Mouse (Mus musculus): Measurements from ENCODE around the gene Acsf2. TPM values are rescaled to one million over a fixed set of nuclear protein-coding genes. Genes with fewer than 3 reads are reported as not detected.

Gene Acsf2
- polyA plus RNA-seq, 1 experiment from 2014 or later: 8.6 TPM

DNA sequence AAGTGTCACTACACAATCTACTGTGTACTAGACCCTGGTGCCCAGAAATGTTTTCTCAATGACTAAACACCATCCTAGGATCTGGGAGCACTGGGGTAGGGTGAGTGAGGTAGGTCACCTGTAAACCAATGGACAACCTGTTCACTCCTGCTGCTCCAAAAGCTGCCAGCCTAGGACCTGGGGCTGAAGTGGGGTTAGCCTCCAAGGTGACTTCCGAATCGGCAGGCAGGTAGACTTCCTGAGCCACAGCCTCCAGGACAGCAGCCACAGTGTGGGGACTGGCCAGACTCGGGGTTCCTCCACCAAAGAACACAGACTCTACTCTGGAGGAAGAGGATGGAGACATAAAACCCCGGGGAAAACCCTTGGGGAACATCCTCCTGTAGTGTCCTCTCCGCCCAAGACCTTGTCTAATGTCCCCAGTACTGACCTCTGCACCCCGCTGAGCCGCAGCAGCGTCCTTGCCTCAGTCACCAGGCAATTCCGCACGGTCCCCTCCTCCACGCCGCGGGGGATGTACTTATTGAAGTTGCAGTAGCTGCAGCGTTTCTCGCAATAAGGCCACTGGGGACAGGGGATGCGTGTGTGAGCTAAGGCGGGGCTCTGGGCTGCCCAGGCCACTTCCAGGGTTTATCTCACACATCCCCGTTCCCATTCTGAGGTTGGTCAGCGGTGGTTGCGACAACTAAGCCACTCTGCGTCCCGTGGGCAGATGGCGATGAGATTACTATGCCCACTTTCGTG lies 53.5 kb downstream of the Acsf2 start:
- Histone ChIP-seq H3K4me3 (ENCODE audit: low read depth, low read length) (peak overlapping the region; percentile 40), H3K36me3 (ENCODE audit: control insufficient read depth, insufficient read depth, low read length) (no peaks in the 10 kb centered on the region), H3K9ac (ENCODE audit: low read length) (peak overlapping the region; percentile 53; the same call in 1 of the 2 replicates), H3K27ac (replicated peaks; ENCODE audit: low read depth, low read length) (no peak overlapping the region), H3K27me3 (ENCODE audit: control insufficient read depth, insufficient read depth, low read length) (no peaks in the 10 kb centered on the region), H3K4me2 (ENCODE audit: low read depth, severe bottlenecking) (peak overlapping the region; percentile 87), H3K4me1 (ENCODE audit: control insufficient read depth, insufficient read depth, low read length) (peaks cover 4% of the 10 kb centered on the region), H3K9me3 (ENCODE audit: control insufficient read depth, low read length) (no peaks in the 10 kb centered on the region)
- DNase-seq (ENCODE audit: low spot score): peak; percentile 54
- no peak for ATAC-seq (ENCODE audit: insufficient number of reproducible peaks, low FRiP score, low TSS enrichment, low read depth)
- 16% methylated on average over 24 of the region's 24 CpGs for WGBS

DNA sequence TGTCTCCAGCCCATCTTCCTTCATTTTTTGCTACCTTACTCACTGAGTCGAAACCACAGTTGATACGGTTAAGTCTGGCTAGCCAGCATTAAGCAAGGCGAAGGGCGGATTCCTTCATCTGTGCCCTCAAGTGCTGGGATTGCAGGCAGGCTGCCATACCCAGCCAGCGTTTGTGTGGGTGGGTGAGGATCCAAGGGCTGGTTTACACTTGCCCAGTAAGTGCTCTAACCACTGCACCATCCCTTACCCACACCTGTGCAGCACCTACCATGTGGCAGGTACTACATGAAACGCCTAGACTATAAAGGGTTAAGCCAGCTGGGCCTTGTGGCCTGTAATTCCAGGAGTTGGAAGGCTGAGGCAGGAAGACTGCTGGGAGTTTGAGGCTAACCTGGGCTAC lies 54.4 kb downstream of the Acsf2 start:
- Histone ChIP-seq H3K27me3 (ENCODE audit: control insufficient read depth, insufficient read depth, low read length) (no peaks in the 10 kb centered on the region), H3K4me3 (ENCODE audit: low read depth, low read length) (no peak overlapping the region), H3K9ac (ENCODE audit: low read length) (no peak overlapping the region), H3K4me1 (ENCODE audit: control insufficient read depth, insufficient read depth, low read length) (peaks cover 4% of the 10 kb centered on the region), H3K27ac (replicated peaks; ENCODE audit: low read depth, low read length) (no peak overlapping the region), H3K9me3 (ENCODE audit: control insufficient read depth, low read length) (no peaks in the 10 kb centered on the region), H3K4me2 (ENCODE audit: low read depth, severe bottlenecking) (no peak overlapping the region), H3K36me3 (ENCODE audit: control insufficient read depth, insufficient read depth, low read length) (0 out of 2 replicates have a peak, but pooled peaks cover under 1% of the 10 kb centered on the region)
- DNase-seq (ENCODE audit: low spot score) (no peak), ATAC-seq (ENCODE audit: insufficient number of reproducible peaks, low FRiP score, low TSS enrichment, low read depth) (no peak)
- WGBS: 90% methylated on average over 6 of the region's 6 CpGs

- Histone ChIP-seq H3K9ac (ENCODE audit: low read length) (no peak overlapping the region), H3K4me2 (ENCODE audit: low read depth, severe bottlenecking) (no peak overlapping the region), H3K4me3 (ENCODE audit: low read depth, low read length) (no peak overlapping the region), H3K27me3 (ENCODE audit: control insufficient read depth, insufficient read depth, low read length) (no peaks in the 10 kb centered on the region), H3K4me1 (ENCODE audit: control insufficient read depth, insufficient read depth, low read length) (peaks cover 4% of the 10 kb centered on the region), H3K36me3 (ENCODE audit: control insufficient read depth, insufficient read depth, low read length) (0 out of 2 replicates have a peak, but pooled peaks cover 2% of the 10 kb centered on the region), H3K27ac (replicated peaks; ENCODE audit: low read depth, low read length) (no peak overlapping the region), H3K9me3 (ENCODE audit: control insufficient read depth, low read length) (no peaks in the 10 kb centered on the region)
- 93% methylated on average over 5 of the region's 5 CpGs for WGBS
- DNase-seq (ENCODE audit: low spot score) (no peak), ATAC-seq (ENCODE audit: insufficient number of reproducible peaks, low FRiP score, low TSS enrichment, low read depth) (no peak)
These were observed 55.3 kb downstream of the Acsf2 start for GRCm38 (mm10) chr11:94546381-94546780.

- Histone ChIP-seq H3K4me1 (ENCODE audit: control insufficient read depth, insufficient read depth, low read length) (peaks cover 4% of the 10 kb centered on the region), H3K27ac (replicated peaks; ENCODE audit: low read depth, low read length) (no peak overlapping the region), H3K4me3 (ENCODE audit: low read depth, low read length) (no peak overlapping the region), H3K36me3 (ENCODE audit: control insufficient read depth, insufficient read depth, low read length) (0 out of 2 replicates have a peak, but pooled peaks cover 2% of the 10 kb centered on the region), H3K27me3 (ENCODE audit: control insufficient read depth, insufficient read depth, low read length) (no peaks in the 10 kb centered on the region), H3K4me2 (ENCODE audit: low read depth, severe bottlenecking) (peak overlapping the region; percentile 2; the same call in 1 of the 2 replicates), H3K9ac (ENCODE audit: low read length) (no peak overlapping the region), H3K9me3 (ENCODE audit: control insufficient read depth, low read length) (no peaks in the 10 kb centered on the region)
- ATAC-seq (ENCODE audit: insufficient number of reproducible peaks, low FRiP score, low TSS enrichment, low read depth) (no peak), DNase-seq (ENCODE audit: low spot score) (peak; percentile 53)
- WGBS: 49% methylated on average over 18 of the region's 18 CpGs
These were observed 57.2 kb downstream of the Acsf2 start for GRCm38 (mm10) chr11:94544422-94544821.

- Histone ChIP-seq H3K9ac (ENCODE audit: low read length) (no peak overlapping the region), H3K36me3 (ENCODE audit: control insufficient read depth, insufficient read depth, low read length) (0 out of 2 replicates have a peak, but pooled peaks cover 2% of the 10 kb centered on the region), H3K27me3 (ENCODE audit: control insufficient read depth, insufficient read depth, low read length) (no peaks in the 10 kb centered on the region), H3K4me1 (ENCODE audit: control insufficient read depth, insufficient read depth, low read length) (peaks cover 4% of the 10 kb centered on the region), H3K4me3 (ENCODE audit: low read depth, low read length) (no peak overlapping the region), H3K27ac (replicated peaks; ENCODE audit: low read depth, low read length) (no peak overlapping the region), H3K4me2 (ENCODE audit: low read depth, severe bottlenecking) (no peak overlapping the region; the same call in 1 of the 2 replicates), H3K9me3 (ENCODE audit: control insufficient read depth, low read length) (no peaks in the 10 kb centered on the region)
- ATAC-seq (ENCODE audit: insufficient number of reproducible peaks, low FRiP score, low TSS enrichment, low read depth) (no peak), DNase-seq (ENCODE audit: low spot score) (peak; percentile 85)
- 37% methylated on average over 9 of the region's 9 CpGs for WGBS
These were observed 57.7 kb downstream of the Acsf2 start for GRCm38 (mm10) chr11:94543932-94544331.

- Histone ChIP-seq H3K9me3 (ENCODE audit: control insufficient read depth, low read length) (no peaks in the 10 kb centered on the region), H3K4me2 (ENCODE audit: low read depth, severe bottlenecking) (no peak overlapping the region), H3K36me3 (ENCODE audit: control insufficient read depth, insufficient read depth, low read length) (0 out of 2 replicates have a peak, but pooled peaks cover 2% of the 10 kb centered on the region), H3K4me1 (ENCODE audit: control insufficient read depth, insufficient read depth, low read length) (peaks cover 3% of the 10 kb centered on the region), H3K27me3 (ENCODE audit: control insufficient read depth, insufficient read depth, low read length) (no peaks in the 10 kb centered on the region), H3K27ac (replicated peaks; ENCODE audit: low read depth, low read length) (no peak overlapping the region), H3K9ac (ENCODE audit: low read length) (no peak overlapping the region), H3K4me3 (ENCODE audit: low read depth, low read length) (no peak overlapping the region)
- ATAC-seq (ENCODE audit: insufficient number of reproducible peaks, low FRiP score, low TSS enrichment, low read depth) (no peak), DNase-seq (ENCODE audit: low spot score) (no peak)
- 89% methylated on average over 12 of the region's 12 CpGs for WGBS
These were observed 58.3 kb downstream of the Acsf2 start for GRCm38 (mm10) chr11:94543344-94543743.

DNA sequence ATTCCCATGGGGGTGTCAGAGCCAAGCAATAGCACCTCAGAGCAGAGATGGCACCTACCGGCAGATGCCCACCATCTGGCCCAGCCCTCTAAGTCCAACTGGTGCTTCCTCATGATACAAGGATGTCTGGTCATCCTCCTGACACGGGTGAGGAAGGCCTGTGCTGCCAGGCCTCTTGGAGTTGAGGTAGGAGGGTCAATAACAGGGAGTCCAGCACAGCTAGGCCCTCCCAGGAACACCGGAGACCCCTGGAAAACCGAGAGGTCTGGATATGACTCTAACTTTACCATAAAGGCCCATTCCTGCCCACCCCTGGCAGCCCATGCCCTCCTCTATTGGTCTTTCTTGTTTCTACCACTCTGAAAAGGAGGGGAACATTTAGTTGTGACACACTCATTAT lies 59.3 kb downstream of the Acsf2 start:
- DNase-seq (ENCODE audit: low spot score): no peak
- Histone ChIP-seq H3K4me3 (ENCODE audit: low read depth, low read length) (no peak overlapping the region), H3K27me3 (ENCODE audit: control insufficient read depth, insufficient read depth, low read length) (no peaks in the 10 kb centered on the region), H3K36me3 (ENCODE audit: control insufficient read depth, insufficient read depth, low read length) (0 out of 2 replicates have a peak, but pooled peaks cover 2% of the 10 kb centered on the region), H3K9ac (ENCODE audit: low read length) (no peak overlapping the region), H3K4me1 (ENCODE audit: control insufficient read depth, insufficient read depth, low read length) (no peaks in the 10 kb centered on the region), H3K9me3 (ENCODE audit: control insufficient read depth, low read length) (no peaks in the 10 kb centered on the region), H3K4me2 (ENCODE audit: low read depth, severe bottlenecking) (no peak overlapping the region), H3K27ac (replicated peaks; ENCODE audit: low read depth, low read length) (no peak overlapping the region)
- ATAC-seq (ENCODE audit: insufficient number of reproducible peaks, low FRiP score, low TSS enrichment, low read depth): no peak
- WGBS: 89% methylated on average over 4 of the region's 4 CpGs

DNA sequence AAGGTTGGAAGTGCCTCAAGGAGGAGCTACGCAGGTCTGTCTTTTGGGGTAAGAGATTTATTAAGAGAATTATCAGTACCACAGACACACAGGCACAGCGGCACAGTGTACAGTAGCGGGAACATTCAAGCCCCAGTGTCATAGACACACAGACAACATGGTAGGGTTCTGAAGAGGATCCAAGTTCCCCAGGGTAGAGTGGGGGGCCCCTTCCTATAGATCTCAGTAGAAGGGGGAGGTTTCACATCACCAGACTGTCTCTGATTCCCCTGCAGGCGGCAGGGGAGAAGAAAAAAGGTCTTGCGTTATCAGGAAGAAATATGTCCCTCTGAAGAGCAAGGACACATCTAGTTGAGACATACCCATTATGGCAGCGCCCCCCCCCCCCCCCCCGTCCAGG lies 61.9 kb downstream of the Acsf2 start:
- Histone ChIP-seq H3K4me3 (ENCODE audit: low read depth, low read length) (no peak overlapping the region), H3K4me2 (ENCODE audit: low read depth, severe bottlenecking) (no peak overlapping the region), H3K4me1 (ENCODE audit: control insufficient read depth, insufficient read depth, low read length) (no peaks in the 10 kb centered on the region), H3K27me3 (ENCODE audit: control insufficient read depth, insufficient read depth, low read length) (no peaks in the 10 kb centered on the region), H3K36me3 (ENCODE audit: control insufficient read depth, insufficient read depth, low read length) (0 out of 2 replicates have a peak, but pooled peaks cover 2% of the 10 kb centered on the region), H3K27ac (replicated peaks; ENCODE audit: low read depth, low read length) (no peak overlapping the region), H3K9ac (ENCODE audit: low read length) (no peak overlapping the region), H3K9me3 (ENCODE audit: control insufficient read depth, low read length) (no peaks in the 10 kb centered on the region)
- WGBS: 80% methylated on average over 7 of the region's 7 CpGs
- DNase-seq (ENCODE audit: low spot score) (no peak), ATAC-seq (ENCODE audit: insufficient number of reproducible peaks, low FRiP score, low TSS enrichment, low read depth) (no peak)

Data from limb, embryonic 11.5 days (tissue).